Mouse (Mus musculus) C2C12 (cell line): ENCODE data around the gene Glod4. TPM values are rescaled to one million over a fixed set of nuclear protein-coding genes. Genes with fewer than 3 reads are reported as not detected.

Source experiments
- H3K27me3 ChIP-seq: one replicate; pipeline ENCODE4 v1.6.1; 2011; ENCODE audit not compliant: control insufficient read depth, insufficient read depth, insufficient read length
- H3K36me3 ChIP-seq: one replicate; pipeline ENCODE4 v1.6.1; 2011; ENCODE audit not compliant: control insufficient read depth, insufficient read depth
- H3K4me3 ChIP-seq: one replicate; pipeline ENCODE4 v1.5.1; 2011; ENCODE audit warnings: mild to moderate bottlenecking, control low read depth; ENCODE audit not compliant: poor library complexity, insufficient read depth, severe bottlenecking
- H3K79me2 ChIP-seq: one replicate; pipeline ENCODE4 v1.6.1; 2011; ENCODE audit not compliant: control insufficient read depth, insufficient read depth
- H3K79me3 ChIP-seq: one replicate; pipeline ENCODE4 v1.6.1; 2011; ENCODE audit warnings: low read depth, control low read depth
- H3ac ChIP-seq: one replicate; pipeline ENCODE3; 2011; ENCODE audit warnings: low read depth; ENCODE audit not compliant: control insufficient read depth, insufficient read length
- CEBPB ChIP-seq: IDR thresholded peaks from one replicate; pipeline ENCODE4 v1.6.1; 2011; ENCODE audit warnings: low read depth, mild to moderate bottlenecking, control low read depth, moderate library complexity
- CTCF ChIP-seq: IDR thresholded peaks from one replicate; pipeline ENCODE4 v1.5.1; 2011; ENCODE audit not compliant: control insufficient read depth, insufficient read depth, insufficient read length
- FOSL1 ChIP-seq: IDR thresholded peaks from one replicate; pipeline ENCODE4 v1.8.0; 2011; ENCODE audit warnings: mild to moderate bottlenecking, low read length; ENCODE audit not compliant: poor library complexity, insufficient read depth, severe bottlenecking
- MAX ChIP-seq: IDR thresholded peaks from one replicate; pipeline ENCODE4 v1.6.1; 2011; ENCODE audit warnings: mild to moderate bottlenecking, control low read depth
- MYOD1 ChIP-seq: IDR thresholded peaks from one replicate; pipeline ENCODE4 v1.6.1; 2011; ENCODE audit warnings: low read depth; ENCODE audit not compliant: control insufficient read depth, insufficient read length
- MYOG ChIP-seq: IDR thresholded peaks from one replicate; pipeline ENCODE4 v1.6.1; 2011; ENCODE audit not compliant: control insufficient read depth, insufficient read length; ENCODE audit errors: extremely low read depth
- USF1 ChIP-seq: IDR thresholded peaks from one replicate; pipeline ENCODE4 v1.6.1; 2011; ENCODE audit warnings: low read depth, mild to moderate bottlenecking, control low read depth, moderate library complexity
- polyA plus RNA-seq: library from polyadenylated mRNA; unstranded; fragments of >200 nt; fragmentation: generic; extraction: Trizol; gene quantifications from one replicate; pipeline ENCODE4 v1.2.1, GENCODE M21; 2012; ENCODE audit warnings: missing spikeins

The Glod4 gene
- polyA plus RNA-seq, 1 experiment, result 34.2 TPM

- H3K36me3 ChIP-seq, result peaks cover 25% of the 10 kb centered on the region
- H3K79me2 ChIP-seq, result no peaks in the 10 kb centered on the region
- no peak overlapping the region for H3K4me3 ChIP-seq
- TF ChIP-seq FOSL1, result no peak
- no peak overlapping the region for H3ac ChIP-seq
- H3K27me3 ChIP-seq, result no peaks in the 10 kb centered on the region
- H3K79me3 ChIP-seq, result no peaks in the 10 kb centered on the region
Observed at GRCm38 (mm10) chr11:76101154-76101553, 142.4 kb downstream of the Glod4 start.

- Histone ChIP-seq H3ac (no peak overlapping the region), H3K4me3 (no peak overlapping the region), H3K36me3 (peaks cover 25% of the 10 kb centered on the region), H3K79me2 (no peaks in the 10 kb centered on the region), H3K79me3 (no peaks in the 10 kb centered on the region), H3K27me3 (no peaks in the 10 kb centered on the region)
- TF ChIP-seq CTCF (no peak), CEBPB (no peak), USF1 (no peak), MYOD1 (no peak), MAX (no peak), MYOG (no peak), FOSL1 (no peak)
Observed at GRCm38 (mm10) chr11:76099193-76099975, 144.1 kb downstream of the Glod4 start.

- no peak overlapping the region for H3ac ChIP-seq
- H3K79me2 ChIP-seq, result no peaks in the 10 kb centered on the region
- H3K4me3 ChIP-seq, result no peak overlapping the region
- H3K27me3 ChIP-seq, result no peaks in the 10 kb centered on the region
- TF ChIP-seq MAX (no peak), MYOG (no peak), CEBPB (no peak), FOSL1 (no peak), CTCF (no peak), MYOD1 (no peak), USF1 (no peak)
- peaks cover 8% of the 10 kb centered on the region for H3K36me3 ChIP-seq
- H3K79me3 ChIP-seq, result no peaks in the 10 kb centered on the region
Observed at GRCm38 (mm10) chr11:76093610-76094009, 149.9 kb downstream of the Glod4 start.

- no peak for TF ChIP-seq USF1
- peaks cover 4% of the 10 kb centered on the region for H3K36me3 ChIP-seq
- no peaks in the 10 kb centered on the region for H3K27me3 ChIP-seq
- H3K4me3 ChIP-seq, result no peak overlapping the region
- H3K79me2 ChIP-seq, result no peaks in the 10 kb centered on the region
- no peaks in the 10 kb centered on the region for H3K79me3 ChIP-seq
- no peak overlapping the region for H3ac ChIP-seq
Observed at GRCm38 (mm10) chr11:76089776-76090175, 153.7 kb downstream of the Glod4 start.

- Histone ChIP-seq H3ac (no peak overlapping the region), H3K79me3 (no peaks in the 10 kb centered on the region), H3K27me3 (no peaks in the 10 kb centered on the region), H3K79me2 (no peaks in the 10 kb centered on the region), H3K4me3 (no peak overlapping the region), H3K36me3 (peaks cover 4% of the 10 kb centered on the region)
- TF ChIP-seq MYOD1, result no peak
- TF ChIP-seq CTCF, result no peak
- TF ChIP-seq MAX, result no peak
- TF ChIP-seq MYOG, result no peak
- no peak for TF ChIP-seq FOSL1
- no peak for TF ChIP-seq USF1
- no peak for TF ChIP-seq CEBPB
Observed at GRCm38 (mm10) chr11:76088506-76088905, 155.0 kb downstream of the Glod4 start.

- no peaks in the 10 kb centered on the region for H3K79me3 ChIP-seq
- H3K4me3 ChIP-seq, result no peak overlapping the region
- TF ChIP-seq MAX (no peak), CTCF (peak; percentile 1)
- no peaks in the 10 kb centered on the region for H3K27me3 ChIP-seq
- H3K36me3 ChIP-seq, result no peaks in the 10 kb centered on the region
- no peaks in the 10 kb centered on the region for H3K79me2 ChIP-seq
- no peak overlapping the region for H3ac ChIP-seq
Observed at GRCm38 (mm10) chr11:76085898-76086591, 157.5 kb downstream of the Glod4 start.
